Mouse (Mus musculus) testis, adult 2 months (tissue): ENCODE results near the gene Klhdc4.

Source experiments
- CTCF ChIP-seq: fragments of 200-500 bp; IDR thresholded peaks from 2 replicates; pipeline ENCODE4 v1.5.1; 2012; ENCODE audit warnings: low read depth, mild to moderate bottlenecking, inconsistent platforms, low read length, moderate library complexity; ENCODE audit not compliant: control insufficient read depth, insufficient read depth, insufficient replicate concordance
- POLR2A ChIP-seq: fragments of 200-500 bp; IDR thresholded peaks from 2 replicates; pipeline ENCODE4 v1.6.1; 2012; ENCODE audit warnings: low read depth, mild to moderate bottlenecking, inconsistent platforms, low read length, moderate library complexity; ENCODE audit not compliant: control insufficient read depth

DNA sequence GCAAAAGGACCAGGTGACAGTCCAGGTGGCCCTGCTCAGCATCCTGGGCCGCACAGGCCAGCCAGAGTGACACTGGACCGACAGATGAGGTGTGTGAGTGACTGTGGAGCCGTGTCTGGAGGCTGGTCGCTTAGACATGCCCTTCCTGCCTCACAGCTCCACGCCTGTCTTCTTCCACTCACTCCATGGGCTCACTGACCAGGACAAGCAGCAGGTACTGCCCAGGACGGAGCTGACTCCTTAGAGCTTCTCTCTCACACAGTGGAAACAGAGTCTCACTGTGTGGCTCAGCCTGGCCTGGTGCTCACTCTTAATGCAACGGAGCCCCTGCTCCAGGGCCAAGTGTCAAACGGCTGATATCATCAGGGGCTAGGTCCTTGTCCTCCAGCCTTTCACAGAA, 33.9 kb downstream of the Klhdc4 start:
- TF ChIP-seq POLR2A (no peak), CTCF (no peak)
